Mouse (Mus musculus): ENCODE measurements around the gene Dpp9.
"Not testable (repeated sequence)": the region's sequence is repeated elsewhere in the genome, so short reads cannot be mapped to it uniquely, and the experiment has no call there.

Gene Dpp9

GRCm38 (mm10) chr17:56218377-56219191 lies at the start of gene Dpp9:
Gene Dpp9, minus strand, starts transcription at chr17:56218905.
- DNase-seq (ENCODE audit: low spot score in 2 of 2), result peak; percentile 89

GRCm38 (mm10) chr17:56266271-56266670 lies 47.6 kb upstream of the Dpp9 start:
- peak; percentile 81 to 83 for DNase-seq (ENCODE audit: low spot score in 2 of 2)

GRCm38 (mm10) chr17:56265869-56266268 lies 47.2 kb upstream of the Dpp9 start:
- DNase-seq (ENCODE audit: low spot score in 2 of 2), result no peak

DNA sequence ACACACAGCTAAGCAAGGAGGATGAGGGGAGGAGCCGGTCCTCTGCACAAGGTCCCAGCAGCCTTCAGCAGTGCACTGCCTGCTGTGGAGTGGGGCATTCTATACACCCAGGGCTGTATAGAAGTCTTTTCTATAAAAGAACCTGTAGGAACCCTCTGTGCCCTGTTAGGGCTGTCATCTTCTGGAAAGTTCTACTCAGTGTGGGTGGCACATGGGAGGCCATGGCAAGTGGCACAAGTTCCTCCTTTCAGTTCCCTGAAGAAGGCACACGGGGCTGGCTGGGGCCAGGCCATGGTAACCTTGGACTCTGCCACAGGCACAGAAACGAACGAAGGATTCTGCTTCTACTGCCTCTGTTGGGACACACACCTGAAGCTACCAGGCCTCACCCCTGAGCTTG lies 46.3 kb upstream of the Dpp9 start:
- no peak for DNase-seq (ENCODE audit: low spot score in 2 of 2)

GRCm38 (mm10) chr17:56264020-56264419 lies 45.3 kb upstream of the Dpp9 start:
- peak; percentile 85 to 89 for DNase-seq (ENCODE audit: low spot score in 2 of 2)

GRCm38 (mm10) chr17:56262645-56263094 lies 44.0 kb upstream of the Dpp9 start:
- DNase-seq (ENCODE audit: low spot score in 2 of 2), result no peak

DNA sequence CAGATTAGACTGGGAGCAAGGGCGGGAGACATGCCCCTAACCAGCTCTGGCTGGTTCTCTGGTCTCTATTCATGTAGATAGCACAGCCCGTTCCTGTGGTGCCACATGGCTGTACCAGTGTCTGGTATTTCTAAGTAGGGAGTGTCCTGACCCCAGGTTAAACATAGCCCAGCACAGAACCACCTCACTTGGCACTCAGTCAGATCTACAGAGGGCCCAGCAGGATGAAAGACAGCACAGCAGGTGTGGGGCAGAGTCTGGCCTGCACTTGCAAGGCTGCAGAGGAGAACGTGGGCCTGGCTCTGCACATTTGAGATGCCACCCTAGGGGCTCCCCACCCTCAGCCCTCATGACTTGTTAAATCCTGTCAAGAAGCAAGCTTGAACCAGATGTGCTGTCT lies 42.5 kb upstream of the Dpp9 start:
- no peak for DNase-seq (ENCODE audit: low spot score in 2 of 2)

DNA sequence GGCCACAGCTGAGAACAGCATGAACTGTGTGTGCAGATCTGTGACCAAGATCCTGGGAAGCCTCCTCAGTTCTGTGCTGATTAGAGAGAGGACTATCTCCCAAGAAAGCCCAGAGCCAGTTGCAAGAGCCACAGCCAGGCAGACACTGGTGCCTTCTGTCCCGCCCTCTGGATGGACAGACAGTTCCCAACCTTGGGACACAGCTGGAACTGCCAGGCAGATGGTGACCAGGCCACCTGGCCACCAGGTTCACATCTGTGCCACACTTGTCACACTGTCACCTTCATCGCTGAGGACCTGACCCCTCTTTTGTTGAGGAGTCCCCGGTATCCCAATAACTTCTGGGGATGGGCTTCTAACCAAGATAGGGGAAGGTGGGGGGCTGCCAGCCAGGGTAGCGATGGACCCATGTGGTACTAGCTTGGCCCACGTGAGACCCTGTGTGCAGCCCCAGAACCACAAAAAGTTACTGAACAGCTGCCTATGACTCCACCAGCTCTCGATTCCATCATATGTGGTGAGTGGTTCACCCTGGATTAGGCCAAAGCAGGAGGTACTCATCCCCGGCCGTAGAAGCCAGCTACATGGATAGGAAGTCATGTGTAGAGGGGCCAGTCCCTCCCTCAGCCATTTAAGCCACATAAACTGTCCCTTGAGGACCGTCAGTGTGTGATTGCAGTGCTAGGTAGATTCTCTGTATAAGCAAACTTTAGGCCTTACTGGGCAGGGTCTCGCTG lies 40.8 kb upstream of the Dpp9 start:
- no peak for DNase-seq (ENCODE audit: low spot score in 2 of 2)

GRCm38 (mm10) chr17:56258812-56259211 lies 40.1 kb upstream of the Dpp9 start:
- not testable (repeated sequence) for DNase-seq (ENCODE audit: low spot score in 2 of 2)

- not testable (repeated sequence) for DNase-seq (ENCODE audit: low spot score in 2 of 2)
Measured at GRCm38 (mm10) chr17:56258269-56258668, 39.6 kb upstream of the Dpp9 start.

DNA sequence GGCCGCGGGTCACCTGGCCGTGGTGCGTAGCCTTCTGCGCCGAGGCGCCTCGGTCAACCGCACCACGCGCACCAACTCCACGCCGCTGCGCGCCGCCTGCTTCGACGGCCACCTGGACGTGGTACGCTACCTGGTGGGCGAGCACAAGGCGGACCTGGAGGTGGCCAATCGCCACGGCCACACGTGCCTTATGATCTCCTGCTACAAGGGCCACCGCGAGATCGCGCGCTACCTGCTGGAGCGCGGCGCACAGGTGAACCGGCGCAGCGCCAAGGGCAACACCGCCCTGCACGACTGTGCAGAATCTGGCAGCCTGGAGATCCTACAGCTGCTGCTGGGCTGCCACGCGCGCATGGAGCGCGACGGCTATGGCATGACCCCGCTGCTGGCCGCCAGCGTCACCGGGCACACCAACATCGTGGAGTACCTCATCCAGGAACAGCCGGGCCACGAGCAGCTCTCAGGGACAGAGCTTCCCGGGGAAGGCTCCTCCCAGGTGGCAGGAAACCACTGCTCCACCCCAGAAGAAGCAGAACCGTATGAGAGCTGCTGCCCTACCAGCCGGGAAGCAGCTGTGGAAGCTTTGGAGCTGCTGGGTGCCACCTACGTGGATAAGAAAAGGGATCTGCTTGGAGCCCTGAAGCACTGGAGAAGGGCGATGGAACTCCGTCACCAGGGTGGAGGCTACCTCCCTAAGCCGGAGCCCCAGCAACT lies 38.6 kb upstream of the Dpp9 start:
- no peak for DNase-seq (ENCODE audit: low spot score in 2 of 2)

- peak; percentile 95 for DNase-seq (ENCODE audit: low spot score in 2 of 2)
Measured at GRCm38 (mm10) chr17:56256239-56256881, 37.7 kb upstream of the Dpp9 start, which contains the start of gene Fem1a. Gene Fem1a, plus strand, starts transcription at chr17:56256810.

DNA sequence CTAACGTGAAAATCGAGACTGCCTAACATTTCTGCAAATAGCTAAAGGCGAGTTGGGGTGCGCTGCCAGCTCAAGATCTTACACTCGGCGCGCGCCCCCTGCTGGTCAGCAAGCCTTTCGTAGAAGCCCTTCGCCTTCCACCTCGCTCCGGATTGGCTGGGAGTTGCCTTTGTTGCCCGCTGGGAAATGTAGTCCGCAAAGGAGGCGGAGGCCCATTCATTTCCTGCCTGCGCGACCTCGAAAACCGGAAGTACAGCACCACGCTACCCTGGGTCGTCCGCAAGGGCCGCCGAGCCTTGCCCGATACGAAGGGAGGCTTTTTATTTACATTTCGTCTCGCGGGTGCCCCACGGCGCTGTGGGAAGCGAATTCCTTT lies 37.1 kb upstream of the Dpp9 start:
- peak; percentile 99 to 100 for DNase-seq (ENCODE audit: low spot score in 2 of 2)

DNA sequence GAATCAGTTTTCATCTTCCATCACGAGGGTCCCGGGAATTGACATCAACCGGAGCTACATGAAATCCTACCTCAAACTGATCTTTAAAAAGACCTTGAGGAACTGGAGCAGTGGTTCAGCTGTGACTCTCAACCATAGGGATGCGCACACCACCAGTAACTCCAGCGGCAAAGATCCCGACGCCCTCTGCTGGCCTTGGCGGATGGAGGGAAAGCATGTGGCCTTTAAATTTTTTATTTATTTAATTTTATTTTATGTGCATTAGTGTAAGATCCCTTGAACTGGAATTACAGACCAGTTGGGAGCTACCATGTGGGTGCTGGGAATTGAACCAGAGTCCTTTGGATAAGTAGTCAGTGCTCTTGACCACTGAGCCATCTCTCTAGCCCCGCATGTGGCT lies 36.7 kb upstream of the Dpp9 start:
- DNase-seq (ENCODE audit: low spot score in 2 of 2), result peak; percentile 60 to 68

DNA sequence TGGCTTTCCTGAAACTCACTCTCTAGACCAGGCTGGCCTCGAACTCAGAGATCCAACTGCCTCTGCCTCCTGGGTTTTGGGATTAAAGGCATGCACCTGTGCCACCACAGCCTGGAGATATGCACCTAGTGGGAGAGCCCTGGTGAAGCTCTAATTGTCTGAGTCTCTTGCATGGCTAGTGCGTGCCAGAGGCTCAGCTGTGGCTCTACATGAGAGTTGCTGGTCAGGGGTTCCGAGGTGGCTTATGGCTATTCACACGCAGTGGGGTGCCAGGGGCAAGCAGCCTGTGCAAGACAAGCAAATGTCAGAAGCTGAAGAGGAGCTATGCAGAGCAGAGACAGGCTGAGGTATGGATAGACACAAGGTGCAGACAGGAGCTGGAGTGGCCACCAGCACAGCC lies 36.0 kb upstream of the Dpp9 start:
- peak in 1 of 2 experiments; percentile 5 for DNase-seq (ENCODE audit: low spot score in 2 of 2)

DNA sequence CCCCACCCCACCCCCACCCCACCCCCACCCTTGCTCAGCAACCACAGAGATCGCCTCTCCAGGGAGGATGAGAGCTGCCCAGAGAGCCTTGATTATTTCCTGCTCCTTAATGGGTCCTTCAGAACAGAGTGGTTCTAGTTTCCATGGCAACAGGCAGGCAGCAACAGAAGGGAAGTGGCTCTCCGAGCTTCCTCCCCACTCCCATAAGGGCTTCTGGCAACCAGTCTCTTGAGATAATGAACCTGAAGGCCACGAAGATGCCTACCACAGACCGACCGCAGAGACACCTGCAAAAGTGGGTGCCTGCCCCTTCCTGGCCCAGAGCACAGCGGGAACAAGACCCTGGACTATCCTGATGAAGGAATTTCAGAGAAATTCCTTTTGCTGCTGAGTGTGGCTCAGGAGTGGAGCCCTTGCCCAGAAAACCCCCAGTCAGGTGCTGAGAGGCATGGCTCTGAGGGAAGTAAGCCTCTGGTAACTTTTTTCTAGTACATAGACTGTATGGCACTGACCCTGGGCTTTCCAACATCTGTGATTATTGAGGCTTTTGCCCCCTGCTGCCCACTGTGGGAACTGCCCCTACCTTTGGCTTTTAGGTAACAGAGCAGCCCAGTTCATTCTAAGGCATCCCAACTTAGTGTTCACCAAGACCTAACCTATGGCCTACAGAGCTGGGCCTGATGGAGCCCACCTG lies 32.6 kb upstream of the Dpp9 start:
- DNase-seq (ENCODE audit: low spot score in 2 of 2), result peak; percentile 79 to 85

- DNase-seq (ENCODE audit: low spot score in 2 of 2), result no peak
Measured at GRCm38 (mm10) chr17:56245608-56246007, 26.9 kb upstream of the Dpp9 start.

DNA sequence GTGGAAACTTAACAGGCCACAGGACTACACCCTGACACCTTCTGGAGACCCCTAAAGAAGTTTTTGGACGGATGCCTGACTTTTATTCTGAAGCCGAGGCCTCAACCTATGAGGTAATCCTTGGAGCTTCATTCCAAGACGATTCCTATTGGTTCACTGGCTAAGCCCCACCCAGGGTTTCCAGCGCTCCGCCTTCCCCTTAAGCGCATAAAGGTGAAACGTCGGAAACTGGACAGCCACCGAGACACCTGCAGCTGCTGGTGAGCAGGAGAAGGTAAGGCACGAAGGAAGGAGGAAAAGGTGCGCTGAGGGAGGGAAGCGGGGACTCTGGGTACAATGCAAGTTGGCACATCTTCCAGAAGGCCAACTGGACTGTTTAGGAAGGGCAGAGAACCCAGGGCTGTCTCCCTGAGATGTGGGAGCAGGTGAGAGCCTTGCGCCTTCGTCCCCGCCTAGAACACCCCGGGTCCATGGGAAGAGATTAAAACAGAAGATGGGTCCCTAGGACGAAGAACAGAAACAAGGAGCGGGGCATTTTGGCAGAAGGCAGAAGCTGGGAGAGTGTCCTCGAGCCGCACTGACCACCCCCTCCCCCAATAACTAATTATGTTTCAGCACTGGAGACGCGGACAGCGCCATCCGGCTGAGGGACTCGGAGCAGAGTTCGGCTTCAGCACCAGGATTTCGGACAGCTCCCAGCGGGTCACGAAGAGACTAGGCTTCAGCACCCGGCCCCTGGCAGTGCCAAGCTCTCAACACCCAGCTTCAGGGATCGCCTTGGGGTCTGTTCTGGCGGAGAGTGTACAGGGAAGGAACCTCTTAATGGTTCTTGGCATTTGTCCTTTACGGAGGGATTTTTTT lies 23.1 kb upstream of the Dpp9 start:
- peak; percentile 75 to 80 for DNase-seq (ENCODE audit: low spot score in 2 of 2)

- DNase-seq (ENCODE audit: low spot score in 2 of 2), result peak; percentile 83 to 85
Measured at GRCm38 (mm10) chr17:56233818-56234469, 15.2 kb upstream of the Dpp9 start.

- DNase-seq (ENCODE audit: low spot score in 2 of 2), result no peak
Measured at GRCm38 (mm10) chr17:56233389-56233788, 14.7 kb upstream of the Dpp9 start.
